Mouse (Mus musculus) stomach, embryonic 14.5 days (tissue): ENCODE measurements around the gene Shtn1. TPM values are rescaled to one million over a fixed set of nuclear protein-coding genes. Genes with fewer than 3 reads are reported as not detected.

ENCODE experiments used
- ATAC-seq: fragments of 200-750 bp; cut with Nextera tagmentation; 2 replicates; pipeline ENCODE4 v1.8.0; 2017; ENCODE audit warnings: low read depth, moderate TSS enrichment; ENCODE audit not compliant: insufficient number of reproducible peaks, insufficient read depth, low FRiP score
- H3K27ac ChIP-seq: fragments of 300-500 bp; sonication (generic); 2 replicates; pipeline ENCODE4 v1.5.1; 2014; ENCODE audit warnings: mild to moderate bottlenecking, low read length, moderate library complexity, mixed read lengths
- H3K27me3 ChIP-seq: fragments of 300-500 bp; sonication (generic); 2 replicates; pipeline ENCODE4 v1.6.1; 2014; ENCODE audit warnings: low read length, control low read depth, mixed read lengths; ENCODE audit not compliant: control insufficient read depth, insufficient read depth
- H3K36me3 ChIP-seq: fragments of 300-500 bp; sonication (generic); 2 replicates; pipeline ENCODE4 v1.6.1; 2014; ENCODE audit warnings: mild to moderate bottlenecking, control low read depth, low read length, moderate library complexity, mixed read lengths; ENCODE audit not compliant: control insufficient read depth, insufficient read depth
- H3K4me1 ChIP-seq: fragments of 300-500 bp; sonication (generic); 2 replicates; pipeline ENCODE4 v1.6.1; 2014; ENCODE audit warnings: low read length, control low read depth, mixed read lengths; ENCODE audit not compliant: control insufficient read depth, insufficient read depth
- H3K4me2 ChIP-seq: fragments of 300-500 bp; sonication (generic); replicated peaks from 2 replicates; pipeline ENCODE4 v1.6.1; 2014; ENCODE audit warnings: low read depth, low read length, control low read depth
- H3K4me3 ChIP-seq: fragments of 300-500 bp; sonication (generic); 2 replicates; pipeline ENCODE4 v1.5.1; 2014; ENCODE audit warnings: low read depth, low read length, control low read depth
- H3K9ac ChIP-seq: fragments of 300-500 bp; sonication (generic); replicated peaks from 2 replicates; pipeline ENCODE4 v1.6.1; 2014; ENCODE audit warnings: low read depth, mild to moderate bottlenecking, control low read depth, low read length, moderate library complexity, mixed read lengths
- H3K9me3 ChIP-seq: fragments of 300-500 bp; sonication (generic); 2 replicates; pipeline ENCODE4 v1.6.1; 2016; ENCODE audit warnings: low read depth, low read length, control low read depth; ENCODE audit not compliant: control insufficient read depth
- WGBS: fragments of 180-500 bp; shearing (Covaris S2); extraction: QIAGEN DNeasy Blood & Tissue Kit; methylation state at CpG from one replicate; pipeline ENCODE4 v1.1.7; 2014; 5-methylcytosine and 5-hydroxymethylcytosine counted together
- polyA plus RNA-seq: library from polyadenylated mRNA; unstranded; fragments of >200 nt; fragmentation: Nextera tagmentation; extraction: Ambion mirVana; gene quantifications from 2 replicates; pipeline ENCODE4 v1.2.1, GENCODE M21; 2014

Gene Shtn1
- polyA plus RNA-seq, 1 experiment from 2014 or later: 9.9 TPM

DNA sequence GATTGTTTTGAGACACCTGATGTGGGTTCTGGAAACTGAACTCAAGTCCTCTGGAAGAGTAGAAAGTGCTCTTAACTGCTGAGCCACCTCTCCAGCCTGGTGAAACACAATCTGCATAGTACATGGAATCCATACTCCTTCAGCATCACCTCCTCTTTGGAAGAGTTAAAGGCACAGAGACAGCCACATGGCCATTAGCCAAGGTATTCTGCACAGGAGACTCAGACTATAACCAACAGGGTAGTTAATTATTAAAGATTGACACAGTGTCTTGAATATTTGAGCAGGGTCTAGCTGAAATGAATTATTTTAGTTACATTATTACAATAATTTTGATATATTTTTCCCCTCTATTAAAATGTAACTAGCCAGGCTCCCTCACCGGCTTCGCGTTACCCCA, 52.0 kb downstream of the Shtn1 start:
- ATAC-seq: no peak
- H3K27ac ChIP-seq: no peak overlapping the region
- H3K9me3 ChIP-seq: no peaks in the 10 kb centered on the region; the same call in 1 of the 2 replicates
- H3K4me2 ChIP-seq: no peak overlapping the region
- no peaks in the 10 kb centered on the region for H3K27me3 ChIP-seq
- H3K4me3 ChIP-seq: no peak overlapping the region
- 82% methylated on average over 3 of the region's 3 CpGs for WGBS
- no peak overlapping the region for H3K9ac ChIP-seq
- H3K36me3 ChIP-seq: no peaks in the 10 kb centered on the region; the same call in 1 of the 2 replicates
- no peaks in the 10 kb centered on the region for H3K4me1 ChIP-seq

DNA sequence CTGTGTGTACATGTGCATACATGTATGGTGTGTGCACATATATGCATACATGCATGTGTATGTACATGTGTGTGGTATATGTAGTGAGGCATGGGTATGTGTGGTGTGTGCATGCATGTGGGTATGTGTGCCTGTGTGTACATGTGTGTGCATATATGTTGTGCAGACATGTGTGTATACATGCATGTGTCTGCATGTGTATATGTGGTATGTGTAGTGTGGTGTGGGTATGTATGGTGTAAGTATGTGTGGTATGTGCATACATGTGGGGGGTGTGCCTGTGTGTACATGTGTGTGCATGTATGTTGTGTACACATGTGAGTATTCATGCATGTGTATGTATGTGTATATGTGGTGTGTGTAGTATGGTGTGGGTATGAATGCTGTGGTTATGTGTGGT, 54.3 kb downstream of the Shtn1 start:
- H3K27me3 ChIP-seq: no peaks in the 10 kb centered on the region
- H3K4me2 ChIP-seq: no peak overlapping the region
- no peak for ATAC-seq
- H3K9ac ChIP-seq: no peak overlapping the region
- H3K9me3 ChIP-seq: no peaks in the 10 kb centered on the region; the same call in 1 of the 2 replicates
- no peaks in the 10 kb centered on the region; the same call in 1 of the 2 replicates for H3K36me3 ChIP-seq
- no peaks in the 10 kb centered on the region for H3K4me1 ChIP-seq
- no peak overlapping the region for H3K4me3 ChIP-seq
- no peak overlapping the region for H3K27ac ChIP-seq

DNA sequence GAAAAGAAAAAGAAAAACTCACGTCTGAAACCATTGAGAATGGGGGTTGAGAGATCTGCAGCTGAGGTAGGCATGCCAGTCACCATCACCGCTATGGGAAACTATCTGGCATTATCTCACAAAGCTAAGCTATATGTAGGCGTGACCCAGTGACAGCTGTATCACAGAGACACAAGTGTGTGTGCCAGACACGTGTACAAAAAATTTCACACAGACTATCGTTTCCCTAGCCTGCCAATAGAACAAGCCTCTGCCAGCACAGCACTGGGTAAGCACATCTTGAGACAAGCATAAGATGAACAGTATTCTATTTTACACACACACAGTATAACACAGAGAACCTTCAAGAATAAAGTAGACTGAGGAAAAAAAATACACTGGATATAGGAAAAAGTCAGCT, 65.1 kb downstream of the Shtn1 start:
- ATAC-seq: no peak
- no peak overlapping the region for H3K4me3 ChIP-seq
- no peaks in the 10 kb centered on the region for H3K4me1 ChIP-seq
- H3K36me3 ChIP-seq: no peaks in the 10 kb centered on the region
- H3K9ac ChIP-seq: no peak overlapping the region
- no peak overlapping the region for H3K27ac ChIP-seq
- WGBS: 77% methylated on average over 5 of the region's 5 CpGs
- no peak overlapping the region for H3K4me2 ChIP-seq
- no peaks in the 10 kb centered on the region for H3K9me3 ChIP-seq
- H3K27me3 ChIP-seq: no peaks in the 10 kb centered on the region

DNA sequence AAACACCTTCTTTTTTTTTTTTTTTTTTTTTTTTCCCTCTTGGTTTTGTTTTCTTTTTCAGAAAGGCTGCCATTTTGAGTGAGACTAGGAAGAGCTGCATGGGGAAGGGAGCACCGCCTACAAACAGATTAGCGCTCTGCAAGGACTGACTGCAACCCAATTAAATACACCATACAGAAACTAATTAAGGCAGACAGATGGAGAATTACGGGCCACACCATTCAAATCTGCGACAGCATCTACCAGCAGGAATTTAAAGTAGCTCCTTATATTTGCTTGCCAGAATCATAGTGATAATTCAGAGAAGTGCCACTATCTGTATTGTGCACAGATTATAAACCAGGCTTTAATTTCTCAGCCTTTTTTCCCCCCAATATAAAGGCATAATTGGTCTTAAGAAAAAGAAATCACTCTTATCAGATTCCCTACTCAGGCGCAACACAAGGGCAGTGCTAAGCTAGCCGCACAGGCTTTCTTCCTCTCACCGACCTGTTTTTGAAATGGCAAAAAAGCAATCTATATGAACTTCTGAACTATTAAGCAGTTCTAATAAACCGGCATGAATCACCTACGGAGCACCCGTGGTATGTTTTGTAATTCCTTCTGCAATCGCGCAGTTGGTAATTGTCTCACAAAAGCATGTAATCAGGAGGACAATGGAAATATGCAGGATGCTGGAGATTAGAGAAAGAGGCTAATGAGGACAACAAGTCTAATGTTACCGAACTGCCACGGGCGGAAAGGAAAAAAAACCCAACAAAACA, 69.1 kb downstream of the Shtn1 start:
- no peak overlapping the region for H3K9ac ChIP-seq
- H3K36me3 ChIP-seq: no peaks in the 10 kb centered on the region
- ATAC-seq: no peak
- WGBS: 83% methylated on average over 15 of the region's 15 CpGs
- H3K4me1 ChIP-seq: no peaks in the 10 kb centered on the region
- no peaks in the 10 kb centered on the region for H3K9me3 ChIP-seq
- H3K27me3 ChIP-seq: no peaks in the 10 kb centered on the region
- H3K4me3 ChIP-seq: no peak overlapping the region
- no peak overlapping the region for H3K27ac ChIP-seq
- no peak overlapping the region for H3K4me2 ChIP-seq

DNA sequence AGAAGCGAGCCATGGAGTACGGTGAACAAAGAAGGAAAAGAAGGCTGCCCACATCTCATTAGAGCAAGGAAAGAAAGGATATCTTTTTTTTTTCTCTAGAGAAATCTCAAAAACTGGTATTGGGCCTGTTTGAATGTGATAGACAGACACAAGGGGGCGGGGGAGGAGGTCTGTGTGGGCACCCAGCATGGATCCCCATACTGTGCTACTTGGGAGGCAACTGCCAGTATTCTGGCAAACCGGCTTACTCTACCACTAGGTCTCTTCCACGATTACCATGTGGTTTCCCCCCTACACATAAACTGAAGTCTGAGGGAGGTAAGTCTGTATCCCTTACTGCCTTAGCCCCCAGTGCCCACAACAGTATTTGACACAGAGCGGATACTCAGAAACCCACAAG, 73.1 kb downstream of the Shtn1 start:
- Histone ChIP-seq H3K27ac (no peak overlapping the region), H3K9ac (no peak overlapping the region), H3K4me1 (no peaks in the 10 kb centered on the region), H3K36me3 (no peaks in the 10 kb centered on the region), H3K4me2 (no peak overlapping the region), H3K4me3 (no peak overlapping the region), H3K27me3 (no peaks in the 10 kb centered on the region), H3K9me3 (no peaks in the 10 kb centered on the region)
- 91% methylated on average over 6 of the region's 6 CpGs for WGBS
- ATAC-seq: no peak

DNA sequence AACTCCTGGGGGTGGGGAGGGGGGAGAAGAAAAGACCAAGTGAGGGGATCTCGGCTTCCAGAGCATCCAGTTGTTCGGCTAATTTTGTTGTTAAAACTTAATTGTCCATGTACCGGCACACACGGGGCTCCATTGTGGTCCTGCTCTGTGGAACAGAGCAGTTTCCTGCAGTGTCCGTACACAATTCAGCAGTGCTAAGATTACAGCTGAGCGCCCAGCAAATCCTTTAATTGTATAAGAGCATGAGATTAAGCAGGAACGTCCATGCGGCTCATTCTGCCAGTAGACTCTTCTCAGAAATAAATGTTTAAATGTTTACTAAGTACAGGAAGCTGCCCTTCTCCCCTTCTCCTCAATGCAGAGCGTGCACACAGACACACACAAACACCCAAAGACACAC, 94.3 kb downstream of the Shtn1 start:
- H3K4me1 ChIP-seq: 0 out of 2 replicates have a peak, but pooled peaks cover 11% of the 10 kb centered on the region
- H3K36me3 ChIP-seq: no peaks in the 10 kb centered on the region
- no peak for ATAC-seq
- H3K27me3 ChIP-seq: no peaks in the 10 kb centered on the region
- no peak overlapping the region for H3K4me3 ChIP-seq
- no peak overlapping the region for H3K27ac ChIP-seq
- no peaks in the 10 kb centered on the region for H3K9me3 ChIP-seq
- WGBS: 34% methylated on average over 9 of the region's 9 CpGs
- peak overlapping the region; percentile 31 for H3K4me2 ChIP-seq
- no peak overlapping the region for H3K9ac ChIP-seq

DNA sequence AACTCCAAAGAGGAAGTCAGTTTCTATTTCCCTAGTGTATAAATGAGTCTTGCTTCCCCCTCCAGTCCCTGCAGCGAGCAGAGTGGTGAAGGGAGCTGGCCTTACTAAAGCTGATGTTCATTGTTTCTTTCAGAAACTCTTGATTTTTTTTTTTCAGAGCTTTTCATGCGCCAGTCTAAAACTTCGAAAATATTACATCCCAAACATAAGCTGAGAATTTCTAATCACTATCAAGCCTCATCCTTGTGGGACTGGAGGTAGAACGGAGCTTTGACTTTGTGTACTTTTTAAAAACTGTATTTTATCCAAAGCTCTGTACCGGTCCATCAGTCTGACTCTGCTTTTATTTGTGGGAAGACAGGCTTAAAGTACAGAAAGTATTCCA, 95.9 kb downstream of the Shtn1 start:
- no peaks in the 10 kb centered on the region for H3K27me3 ChIP-seq
- H3K9ac ChIP-seq: no peak overlapping the region
- ATAC-seq: no peak
- H3K4me2 ChIP-seq: no peak overlapping the region
- 0 out of 2 replicates have a peak, but pooled peaks cover 11% of the 10 kb centered on the region for H3K4me1 ChIP-seq
- peak overlapping the region; percentile 11; the same call in 1 of the 2 replicates for H3K4me3 ChIP-seq
- H3K27ac ChIP-seq: no peak overlapping the region
- WGBS: 41% methylated on average over 5 of the region's 5 CpGs
- no peaks in the 10 kb centered on the region for H3K36me3 ChIP-seq
- no peaks in the 10 kb centered on the region for H3K9me3 ChIP-seq

DNA sequence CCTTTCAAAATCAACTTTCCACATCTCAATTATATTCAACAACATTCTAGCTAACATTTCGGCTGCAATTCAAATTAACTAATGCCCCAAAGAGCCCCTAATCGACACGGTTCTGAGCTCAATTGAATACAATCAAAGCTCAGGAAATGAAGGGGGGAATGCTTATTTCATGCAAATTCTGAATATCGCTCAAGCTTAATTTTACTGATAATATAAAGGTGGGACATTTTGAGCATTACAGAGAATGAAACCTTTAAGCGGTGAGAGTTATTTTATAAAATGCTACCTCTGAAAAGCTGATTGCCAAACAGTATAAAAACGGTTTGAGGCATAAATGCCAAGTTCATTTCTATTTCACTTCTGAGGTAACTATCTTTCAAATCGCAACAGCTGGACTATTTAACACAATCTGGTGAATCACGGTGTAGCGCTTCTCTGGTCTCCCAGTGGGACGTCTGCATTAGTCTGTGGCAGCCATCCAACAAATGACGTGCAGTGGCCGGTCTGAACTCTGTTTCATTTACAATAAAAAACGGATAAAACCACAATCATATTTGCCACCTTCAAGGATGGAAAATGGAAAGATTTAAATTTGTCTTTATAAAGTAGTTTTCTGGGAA, 96.4 kb downstream of the Shtn1 start:
- H3K4me2 ChIP-seq: no peak overlapping the region
- H3K4me1 ChIP-seq: 0 out of 2 replicates have a peak, but pooled peaks cover 11% of the 10 kb centered on the region
- 39% methylated on average over 13 of the region's 13 CpGs for WGBS
- H3K9ac ChIP-seq: no peak overlapping the region
- H3K9me3 ChIP-seq: no peaks in the 10 kb centered on the region
- H3K36me3 ChIP-seq: no peaks in the 10 kb centered on the region
- H3K27ac ChIP-seq: no peak overlapping the region
- H3K27me3 ChIP-seq: no peaks in the 10 kb centered on the region
- H3K4me3 ChIP-seq: peak overlapping the region; percentile 11; the same call in 1 of the 2 replicates
- ATAC-seq: no peak
